Mouse (Mus musculus): ENCODE data around the gene Dera.
"Not testable (repeated sequence)": the region's sequence is repeated elsewhere in the genome, so short reads cannot be mapped to it uniquely, and the experiment has no call there.

The Dera gene

DNA sequence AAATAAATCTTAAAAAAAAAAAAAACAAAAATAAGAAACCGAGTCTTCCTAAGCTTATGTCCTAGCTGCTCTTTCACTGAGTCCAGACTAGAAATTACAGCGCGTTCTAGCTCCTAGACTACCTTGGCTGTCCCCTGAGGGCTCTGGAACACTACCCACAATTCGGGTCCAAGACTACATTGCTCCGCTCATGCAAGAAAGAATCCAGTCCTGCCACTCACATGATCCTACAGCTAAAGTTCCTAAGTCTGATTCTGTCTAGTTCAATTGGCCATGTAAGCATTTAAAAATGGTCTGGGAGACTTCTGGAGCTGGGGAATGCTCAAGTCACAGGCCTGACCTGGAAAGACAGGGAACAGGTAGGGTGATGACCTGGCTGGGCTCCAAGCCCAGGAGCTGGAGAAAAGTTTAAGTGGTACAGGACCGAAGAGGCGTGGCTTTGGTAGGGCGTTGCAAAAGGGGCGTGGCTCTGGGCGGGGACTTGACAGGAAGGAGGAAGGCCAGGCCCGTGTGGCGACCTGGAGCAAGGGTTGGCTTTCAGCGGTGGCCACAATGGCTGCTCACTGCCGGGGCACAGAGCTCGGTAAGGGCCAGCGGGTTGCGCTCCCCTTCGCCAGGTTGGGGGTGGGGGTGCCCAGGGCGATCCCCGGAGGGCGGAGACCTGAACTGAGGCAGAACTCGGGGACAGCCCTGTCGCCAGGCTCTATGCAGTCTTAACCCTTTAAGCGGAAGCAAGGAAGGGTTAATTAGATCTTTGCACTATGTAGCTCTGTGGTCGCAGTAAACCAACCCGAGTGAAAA is at the start of gene Dera:
Gene Dera (plus strand): TSS at position 491 of the 801 bp plus-strand sequence.
- DNase-seq = peak; percentile 81 to 87

DNA sequence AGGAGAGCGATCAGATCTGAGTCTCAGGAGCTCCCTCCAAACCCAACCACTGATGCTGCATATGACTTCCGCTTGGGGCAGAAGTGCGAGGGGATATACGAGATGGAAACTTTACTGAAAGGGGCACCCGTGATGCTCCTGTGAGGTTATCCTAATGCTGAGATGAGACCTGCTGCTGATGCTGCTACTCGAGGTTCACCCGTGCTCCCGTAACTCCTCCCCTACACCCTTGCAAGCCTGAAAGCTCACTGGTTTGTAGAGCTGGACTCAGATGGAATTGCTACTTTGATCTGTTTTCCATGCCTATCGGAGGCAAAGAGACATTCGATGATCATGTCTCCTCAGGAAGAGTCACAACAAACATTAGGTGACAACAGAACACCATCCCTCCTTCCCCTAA is 48.1 kb upstream of the Dera start:
- no peak for DNase-seq

- not testable (repeated sequence) for DNase-seq
Observed at GRCm38 (mm10) chr6:137708726-137709405, 45.5 kb upstream of the Dera start.

DNA sequence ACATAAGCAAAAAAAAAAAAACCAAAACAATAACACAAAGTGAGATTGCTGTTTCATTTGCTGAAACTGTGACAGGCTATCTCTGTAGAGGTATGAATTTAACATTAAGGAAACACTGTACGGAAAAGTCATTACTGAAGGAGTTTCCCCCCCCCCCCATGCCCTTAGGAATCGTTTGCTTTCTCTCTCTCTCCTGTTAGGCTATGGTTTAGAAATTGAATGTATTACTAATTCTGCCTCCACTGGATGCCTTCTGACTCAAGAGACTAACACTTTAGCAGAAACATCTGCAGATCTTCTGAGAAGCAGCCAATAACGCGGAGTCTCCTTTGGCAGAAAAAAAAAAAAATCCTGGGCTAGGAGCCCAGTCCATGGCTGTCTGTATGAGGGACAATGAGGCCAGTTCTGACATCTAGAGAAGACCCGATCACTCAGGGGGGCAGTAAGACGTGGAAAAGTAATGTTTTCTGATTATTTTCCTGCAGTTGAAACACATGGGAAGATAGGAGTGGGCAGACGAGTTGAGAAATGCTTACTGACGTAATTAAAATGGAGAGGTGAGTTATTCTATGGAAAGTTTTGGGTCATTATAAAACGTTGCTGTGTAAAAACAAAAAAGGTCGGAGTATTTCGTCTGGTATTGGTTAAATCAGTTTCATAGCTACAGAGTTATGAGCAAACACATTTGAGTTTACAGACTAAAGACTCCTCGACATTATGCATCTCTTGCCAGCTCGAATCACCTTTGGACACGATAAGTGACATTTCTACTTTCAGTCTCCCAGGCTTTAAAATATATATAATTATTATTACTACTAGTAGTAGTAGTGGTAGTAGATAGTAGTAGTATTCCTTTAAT is 43.9 kb upstream of the Dera start:
- no peak for DNase-seq

- no peak for DNase-seq
Observed at GRCm38 (mm10) chr6:137712654-137713309, 41.6 kb upstream of the Dera start.

GRCm38 (mm10) chr6:137713310-137713664 is 41.1 kb upstream of the Dera start:
- no peak for DNase-seq

- DNase-seq = no peak
Observed at GRCm38 (mm10) chr6:137716802-137717201, 37.5 kb upstream of the Dera start.

DNA sequence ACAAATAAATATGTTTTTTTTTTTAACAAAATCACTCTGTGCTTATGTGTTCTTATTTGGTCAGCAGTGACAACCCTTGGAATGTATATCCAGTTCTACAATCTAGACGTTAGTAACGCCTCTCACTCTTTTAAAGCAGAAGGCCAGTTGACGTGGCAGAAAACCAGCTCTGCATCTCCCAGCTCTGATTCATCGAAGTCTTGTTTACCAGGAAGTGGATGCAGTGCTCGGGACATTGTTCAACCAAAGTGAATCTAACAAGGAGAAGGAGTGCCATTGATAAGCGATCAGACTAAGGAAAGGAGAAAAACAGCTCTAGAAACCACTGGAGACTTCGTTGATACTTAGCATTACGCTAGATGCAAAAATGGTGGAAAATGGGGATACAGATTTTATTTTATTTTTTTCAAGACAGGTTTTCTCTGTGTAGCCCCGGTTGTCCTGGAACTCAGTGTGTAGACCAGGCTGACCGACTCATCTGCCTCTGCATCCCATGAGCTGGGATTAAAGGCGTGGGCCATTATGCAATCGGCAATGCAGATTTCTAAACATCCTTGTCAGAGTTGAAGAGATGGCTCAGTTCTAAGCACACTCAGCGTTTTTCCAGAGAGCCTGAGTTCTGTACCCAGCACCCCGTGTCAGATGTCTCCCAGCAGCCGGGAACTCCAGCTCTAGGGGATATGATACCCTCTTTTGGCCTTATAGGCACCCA is 32.0 kb upstream of the Dera start:
- no peak for DNase-seq

DNA sequence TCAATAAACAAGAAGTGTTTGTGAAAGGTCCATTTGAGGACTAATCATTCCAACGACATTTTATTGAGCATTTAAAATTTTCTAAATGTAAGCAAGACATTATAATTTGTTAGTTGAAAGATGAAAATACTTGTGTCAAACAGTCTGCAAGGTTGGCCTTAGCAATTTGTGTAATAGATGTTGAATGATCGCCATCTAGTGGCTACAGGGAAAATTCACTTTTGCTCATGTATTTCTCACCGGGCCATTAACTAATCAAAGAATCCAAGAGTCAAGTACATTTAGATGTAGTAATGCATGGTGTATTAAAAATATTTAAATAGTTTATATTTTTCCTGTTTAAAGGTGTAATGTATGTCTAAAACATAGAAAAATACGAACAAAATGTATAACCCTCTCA is 30.4 kb upstream of the Dera start:
- no peak for DNase-seq

- peak in 1 of 2 experiments; percentile 12 for DNase-seq
Observed at GRCm38 (mm10) chr6:137734460-137734845, 19.9 kb upstream of the Dera start.

DNA sequence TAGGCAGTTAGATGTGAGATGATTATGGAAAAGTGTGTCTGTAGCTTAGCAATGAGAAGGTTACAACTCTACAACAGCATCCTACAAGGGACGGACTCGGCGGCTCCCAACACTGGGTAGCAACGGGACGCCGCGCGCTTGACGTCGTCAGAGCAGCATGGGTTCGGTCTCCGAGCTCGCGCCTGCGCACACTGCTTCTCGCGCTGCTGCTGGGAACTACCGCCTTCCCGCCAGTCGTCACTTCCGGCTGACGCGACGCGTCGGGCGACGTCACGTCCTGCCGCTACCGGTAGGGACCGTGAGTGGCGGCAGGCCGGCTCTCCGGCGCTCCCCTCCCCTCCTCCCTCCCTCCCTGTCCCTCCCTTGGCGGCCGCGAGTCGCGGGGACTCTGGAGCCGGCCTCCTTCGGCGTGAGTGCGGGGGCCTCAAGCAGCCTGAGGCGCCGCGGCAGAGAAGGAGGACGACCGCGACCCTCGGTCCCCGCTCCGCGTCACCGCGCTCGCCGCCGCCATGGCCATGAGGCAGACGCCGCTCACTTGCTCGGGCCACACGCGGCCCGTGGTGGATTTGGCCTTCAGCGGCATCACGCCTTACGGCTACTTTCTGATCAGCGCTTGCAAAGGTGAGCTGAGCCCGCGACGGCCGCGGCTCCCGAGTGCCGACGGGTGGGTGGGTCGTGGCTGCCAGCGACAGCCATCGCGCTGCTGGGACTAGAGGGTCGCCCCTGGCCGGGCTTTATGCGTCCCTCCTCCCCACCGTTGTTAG is 19.3 kb upstream of the Dera start, which contains the start of gene Strap:
Gene Strap (plus strand): TSS at position 233 of the 764 bp plus-strand sequence.
- DNase-seq = peak; percentile 87 to 90

DNA sequence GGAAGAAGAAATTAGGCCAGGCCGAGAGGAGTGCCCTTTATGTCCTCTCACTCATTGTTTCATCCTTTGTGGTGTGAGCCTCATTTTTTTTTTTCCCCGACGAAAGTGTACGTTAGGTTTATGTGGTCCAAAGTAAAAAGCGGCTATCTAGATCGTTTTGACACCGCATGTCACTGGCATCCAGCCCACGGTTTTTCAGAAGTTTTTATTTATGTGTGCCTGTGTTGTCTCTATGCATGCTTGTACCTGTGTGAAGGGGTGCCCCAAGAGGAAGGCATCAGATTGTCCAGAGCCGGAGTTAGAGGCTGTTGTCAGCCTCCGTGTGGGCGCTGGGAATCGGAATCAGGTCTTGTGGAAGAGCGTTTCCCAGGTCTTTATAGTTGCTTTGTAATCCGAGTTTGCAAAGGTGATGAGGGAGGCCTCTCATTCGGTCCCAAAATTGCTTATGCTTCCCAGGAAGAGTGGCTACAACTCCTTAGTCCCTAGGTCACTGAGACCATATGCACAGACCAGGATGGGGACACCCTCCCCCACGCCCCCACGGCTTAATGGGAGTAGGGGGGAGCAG is 18.6 kb upstream of the Dera start:
- DNase-seq = no peak

GRCm38 (mm10) chr6:137740972-137741371 is 13.4 kb upstream of the Dera start:
- no peak for DNase-seq

GRCm38 (mm10) chr6:137744700-137745099 is 9.6 kb upstream of the Dera start:
- DNase-seq = no peak

DNA sequence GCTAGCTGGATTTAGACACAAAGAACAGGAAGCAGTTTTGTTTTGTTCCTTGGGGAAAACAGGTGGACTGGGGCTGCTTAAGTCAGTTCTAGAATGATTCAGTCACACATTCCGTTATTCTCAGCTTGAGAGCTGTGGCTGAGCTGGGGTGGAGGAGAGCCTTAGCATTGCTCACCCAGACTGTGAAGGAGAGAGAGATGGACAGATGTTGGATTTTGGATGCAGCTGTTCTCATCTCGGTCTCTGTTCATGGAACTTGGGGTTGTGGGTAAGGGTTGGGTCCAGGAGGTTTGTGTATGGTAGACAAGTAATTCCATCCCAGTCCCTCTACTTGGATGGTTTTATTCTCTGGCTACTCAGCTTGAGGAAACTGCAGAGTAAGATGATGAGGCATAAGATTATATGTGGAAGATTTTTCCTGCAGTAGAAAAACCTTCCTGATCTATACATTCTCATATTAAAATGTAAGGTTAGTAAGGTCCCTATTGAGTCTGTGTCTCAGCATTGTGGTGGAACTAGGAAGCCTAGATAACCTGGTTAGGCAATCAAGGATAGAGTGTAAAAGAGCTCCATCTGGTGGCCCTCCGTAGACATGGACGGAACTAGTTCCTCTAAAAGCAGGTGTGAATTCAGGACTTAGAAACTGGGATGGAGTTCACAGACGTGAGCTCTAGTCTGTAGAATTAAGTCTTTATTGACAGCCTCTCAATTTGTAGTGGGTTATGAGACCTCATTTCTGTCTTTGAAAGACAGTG is 7.0 kb upstream of the Dera start:
- DNase-seq = no peak

DNA sequence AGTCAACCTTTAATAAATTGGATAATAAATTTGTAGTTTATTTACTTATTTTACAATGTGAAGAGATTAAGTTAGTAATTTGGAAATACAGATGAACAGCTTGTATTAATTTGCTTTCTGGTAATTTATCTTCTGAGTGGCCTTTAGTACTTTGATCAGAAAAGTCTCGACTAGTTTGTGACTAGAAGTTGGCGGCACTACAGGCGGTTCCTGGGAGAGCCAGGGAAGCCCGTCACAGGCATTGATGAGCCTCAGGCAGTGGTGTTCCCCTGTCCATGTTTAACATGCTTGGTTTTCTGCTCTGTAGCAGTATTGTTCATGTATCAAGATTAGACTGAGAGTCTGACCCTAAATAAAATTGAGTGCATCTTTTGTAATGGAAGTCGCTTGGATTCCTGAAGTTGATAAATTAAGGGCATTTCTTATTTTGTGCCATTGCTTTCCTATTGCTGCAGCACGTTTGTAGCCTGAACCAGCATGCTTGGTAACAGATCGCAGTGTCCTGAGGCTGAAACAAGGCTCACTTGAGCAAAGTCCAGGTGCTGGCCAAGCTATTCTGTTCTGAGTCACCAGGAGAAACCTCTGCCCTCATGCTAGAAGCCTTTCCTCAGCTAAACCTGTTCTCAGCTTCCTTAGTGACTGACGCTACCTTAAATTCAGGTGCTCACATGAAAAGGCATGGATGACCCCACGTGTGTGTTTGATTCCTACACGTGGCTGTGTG is 2.6 kb upstream of the Dera start:
- no peak for DNase-seq

GRCm38 (mm10) chr6:137752275-137752655 is 2.1 kb upstream of the Dera start:
- DNase-seq = no peak

- DNase-seq = no peak
Observed at GRCm38 (mm10) chr6:137754857-137755232, 499 bp downstream of the Dera start.

GRCm38 (mm10) chr6:137756310-137756709 is 2.0 kb downstream of the Dera start:
- peak in 1 of 2 experiments; percentile 34 for DNase-seq

GRCm38 (mm10) chr6:137757891-137758290 is 3.5 kb downstream of the Dera start:
- no peak for DNase-seq
